Mouse (Mus musculus) midbrain, embryonic 16.5 days (tissue): ENCODE measurements around the gene Ubtf. TPM values are rescaled to one million over a fixed set of nuclear protein-coding genes. Genes with fewer than 3 reads are reported as not detected.

Experiments
- ATAC-seq: fragments of 200-750 bp; cut with Nextera tagmentation; 2 replicates; pipeline ENCODE4 v1.8.0; 2017; ENCODE audit warnings: moderate TSS enrichment
- H3K27ac ChIP-seq: fragments of 300-500 bp; sonication (generic); 2 replicates; pipeline ENCODE4 v1.5.1; 2014; ENCODE audit warnings: mild to moderate bottlenecking, low read length, mixed read lengths
- H3K27me3 ChIP-seq: fragments of 300-500 bp; sonication (generic); 2 replicates; pipeline ENCODE4 v1.6.1; 2014; ENCODE audit warnings: low read depth, low read length, mixed read lengths; ENCODE audit not compliant: control insufficient read depth, insufficient read depth
- H3K36me3 ChIP-seq: fragments of 300-500 bp; sonication (generic); 2 replicates; pipeline ENCODE4 v1.6.1; 2014; ENCODE audit warnings: mild to moderate bottlenecking, low read length, moderate library complexity, mixed read lengths; ENCODE audit not compliant: control insufficient read depth, insufficient read depth
- H3K4me1 ChIP-seq: fragments of 300-500 bp; sonication (generic); 2 replicates; pipeline ENCODE4 v1.6.1; 2014; ENCODE audit warnings: mild to moderate bottlenecking, low read length, mixed read lengths; ENCODE audit not compliant: control insufficient read depth, insufficient read depth
- H3K4me2 ChIP-seq: fragments of 300-500 bp; sonication (generic); 2 replicates; pipeline ENCODE4 v1.6.1; 2014; ENCODE audit warnings: mild to moderate bottlenecking, low read length, mixed read lengths
- H3K4me3 ChIP-seq: fragments of 300-500 bp; sonication (generic); 2 replicates; pipeline ENCODE4 v1.5.1; 2014; ENCODE audit warnings: low read depth, mild to moderate bottlenecking, low read length, moderate library complexity, mixed read lengths
- H3K9ac ChIP-seq: fragments of 300-500 bp; sonication (generic); 2 replicates; pipeline ENCODE4 v1.6.1; 2014; ENCODE audit warnings: low read depth, low read length, mixed read lengths
- H3K9me3 ChIP-seq: fragments of 300-500 bp; sonication (generic); replicated peaks from 2 replicates; pipeline ENCODE4 v1.6.1; 2014; ENCODE audit warnings: mild to moderate bottlenecking, low read length, mixed read lengths; ENCODE audit not compliant: control insufficient read depth, poor library complexity, severe bottlenecking
- WGBS: fragments of 180-500 bp; shearing (Covaris S2); extraction: QIAGEN DNeasy Blood & Tissue Kit; methylation state at CpG from one replicate; pipeline ENCODE4 v1.1.7; 2014; 5-methylcytosine and 5-hydroxymethylcytosine counted together
- polyA plus RNA-seq: library from polyadenylated mRNA; unstranded; fragments of >200 nt; fragmentation: Nextera tagmentation; extraction: Ambion mirVana; gene quantifications from 2 replicates; pipeline ENCODE4 v1.2.1, GENCODE M21; 2015

Ubtf gene
- polyA plus RNA-seq, 1 experiment from 2014 or later = 70.1 TPM

GRCm38 (mm10) chr11:102349189-102349954, 29.8 kb upstream of the Ubtf start:
- Histone ChIP-seq H3K4me1 (no peaks in the 10 kb centered on the region), H3K27ac (no peak overlapping the region), H3K9me3 (no peaks in the 10 kb centered on the region), H3K27me3 (no peaks in the 10 kb centered on the region), H3K9ac (no peak overlapping the region), H3K4me3 (no peak overlapping the region), H3K36me3 (no peaks in the 10 kb centered on the region), H3K4me2 (no peak overlapping the region)
- 94% methylated on average over 3 of the region's 3 CpGs for WGBS
- no peak for ATAC-seq

- H3K27ac ChIP-seq = no peak overlapping the region
- H3K4me1 ChIP-seq = no peaks in the 10 kb centered on the region
- H3K9ac ChIP-seq = no peak overlapping the region
- no peaks in the 10 kb centered on the region for H3K9me3 ChIP-seq
- 80% methylated on average over 11 of the region's 11 CpGs for WGBS
- no peaks in the 10 kb centered on the region for H3K36me3 ChIP-seq
- H3K4me2 ChIP-seq = no peak overlapping the region
- no peak overlapping the region for H3K4me3 ChIP-seq
- H3K27me3 ChIP-seq = no peaks in the 10 kb centered on the region
- ATAC-seq = no peak
Measured at GRCm38 (mm10) chr11:102348771-102349170, 29.2 kb upstream of the Ubtf start.

GRCm38 (mm10) chr11:102348101-102348585, 28.6 kb upstream of the Ubtf start:
- 88% methylated on average over 7 of the region's 7 CpGs for WGBS
- Histone ChIP-seq H3K4me3 (no peak overlapping the region), H3K27me3 (no peaks in the 10 kb centered on the region), H3K36me3 (no peaks in the 10 kb centered on the region), H3K4me2 (no peak overlapping the region), H3K4me1 (no peaks in the 10 kb centered on the region), H3K9ac (no peak overlapping the region), H3K27ac (no peak overlapping the region), H3K9me3 (no peaks in the 10 kb centered on the region)
- no peak for ATAC-seq

- no peak overlapping the region for H3K27ac ChIP-seq
- H3K9ac ChIP-seq = no peak overlapping the region
- H3K4me3 ChIP-seq = no peak overlapping the region
- no peaks in the 10 kb centered on the region for H3K4me1 ChIP-seq
- 54% methylated on average over 5 of the region's 5 CpGs for WGBS
- H3K36me3 ChIP-seq = no peaks in the 10 kb centered on the region
- no peak overlapping the region for H3K4me2 ChIP-seq
- H3K9me3 ChIP-seq = no peaks in the 10 kb centered on the region
- no peak for ATAC-seq
- no peaks in the 10 kb centered on the region for H3K27me3 ChIP-seq
Measured at GRCm38 (mm10) chr11:102347683-102348082, 28.1 kb upstream of the Ubtf start.

GRCm38 (mm10) chr11:102346926-102347325, 27.4 kb upstream of the Ubtf start:
- Histone ChIP-seq H3K27ac (no peak overlapping the region), H3K9ac (no peak overlapping the region), H3K4me1 (no peaks in the 10 kb centered on the region), H3K27me3 (no peaks in the 10 kb centered on the region), H3K36me3 (no peaks in the 10 kb centered on the region), H3K4me3 (no peak overlapping the region), H3K9me3 (no peaks in the 10 kb centered on the region), H3K4me2 (no peak overlapping the region)
- WGBS = 69% methylated on average over 5 of the region's 5 CpGs
- no peak for ATAC-seq

GRCm38 (mm10) chr11:102344458-102344857, 24.9 kb upstream of the Ubtf start:
- no peak overlapping the region for H3K4me2 ChIP-seq
- H3K27ac ChIP-seq = no peak overlapping the region
- no peak overlapping the region for H3K9ac ChIP-seq
- no peaks in the 10 kb centered on the region for H3K36me3 ChIP-seq
- no peak overlapping the region for H3K4me3 ChIP-seq
- no peaks in the 10 kb centered on the region for H3K4me1 ChIP-seq
- WGBS = 91% methylated on average over 3 of the region's 3 CpGs
- no peaks in the 10 kb centered on the region for H3K9me3 ChIP-seq
- ATAC-seq = no peak
- no peaks in the 10 kb centered on the region for H3K27me3 ChIP-seq

- no peaks in the 10 kb centered on the region for H3K27me3 ChIP-seq
- 42% methylated on average over 12 of the region's 12 CpGs for WGBS
- no peak for ATAC-seq
- no peaks in the 10 kb centered on the region for H3K4me1 ChIP-seq
- H3K36me3 ChIP-seq = no peaks in the 10 kb centered on the region
- H3K27ac ChIP-seq = no peak overlapping the region
- H3K9me3 ChIP-seq = no peaks in the 10 kb centered on the region
- H3K4me2 ChIP-seq = no peak overlapping the region
- H3K4me3 ChIP-seq = no peak overlapping the region
- H3K9ac ChIP-seq = no peak overlapping the region
Measured at GRCm38 (mm10) chr11:102342742-102343141, 23.2 kb upstream of the Ubtf start.

GRCm38 (mm10) chr11:102341101-102341500, 21.6 kb upstream of the Ubtf start:
- Histone ChIP-seq H3K9me3 (no peaks in the 10 kb centered on the region), H3K4me3 (no peak overlapping the region), H3K4me1 (no peaks in the 10 kb centered on the region), H3K27ac (no peak overlapping the region), H3K36me3 (no peaks in the 10 kb centered on the region), H3K27me3 (no peaks in the 10 kb centered on the region), H3K4me2 (no peak overlapping the region), H3K9ac (no peak overlapping the region)
- 94% methylated on average over 4 of the region's 4 CpGs for WGBS
- ATAC-seq = no peak

- H3K9ac ChIP-seq = no peak overlapping the region
- H3K36me3 ChIP-seq = no peaks in the 10 kb centered on the region
- no peak overlapping the region for H3K4me3 ChIP-seq
- H3K4me2 ChIP-seq = no peak overlapping the region
- no peaks in the 10 kb centered on the region for H3K9me3 ChIP-seq
- no peak for ATAC-seq
- WGBS = 54% methylated on average over 4 of the region's 4 CpGs
- no peaks in the 10 kb centered on the region for H3K27me3 ChIP-seq
- no peaks in the 10 kb centered on the region for H3K4me1 ChIP-seq
- no peak overlapping the region for H3K27ac ChIP-seq
Measured at GRCm38 (mm10) chr11:102339624-102340023, 20.1 kb upstream of the Ubtf start.
